Mouse (Mus musculus) thymus, postnatal 10 days (tissue): ENCODE measurements around the gene 1700008O03Rik.

Experiments used
- DNase-seq, 2 experiments: peaks; one replicate each; pipeline ENCODE4 v3.0.0; 2021; ENCODE audit warnings: low spot score in 2 of 2

The 1700008O03Rik gene

GRCm38 (mm10) chr7:44349043-44349442 is 36.6 kb downstream of the 1700008O03Rik start:
- DNase-seq = no peak

DNA sequence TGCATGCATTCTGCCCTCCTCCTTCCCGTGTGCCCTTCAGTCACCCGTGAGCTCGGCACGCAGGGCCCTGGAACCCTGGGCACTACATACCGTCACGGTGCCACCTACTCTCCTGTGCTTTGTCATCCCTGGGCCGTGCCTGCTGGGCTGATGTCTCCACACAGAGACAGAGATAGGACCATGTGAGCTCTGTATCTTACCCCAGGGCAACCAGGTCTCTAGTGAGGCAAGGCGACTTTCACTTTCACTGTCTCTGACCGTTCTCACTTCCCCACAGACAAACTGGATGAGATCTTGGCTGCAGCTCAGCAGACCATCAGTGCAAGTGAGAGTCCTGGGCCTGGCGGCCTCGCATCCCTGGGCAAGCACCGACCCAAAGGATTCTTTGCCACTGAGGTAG is 41.0 kb downstream of the 1700008O03Rik start:
- DNase-seq = no peak

DNA sequence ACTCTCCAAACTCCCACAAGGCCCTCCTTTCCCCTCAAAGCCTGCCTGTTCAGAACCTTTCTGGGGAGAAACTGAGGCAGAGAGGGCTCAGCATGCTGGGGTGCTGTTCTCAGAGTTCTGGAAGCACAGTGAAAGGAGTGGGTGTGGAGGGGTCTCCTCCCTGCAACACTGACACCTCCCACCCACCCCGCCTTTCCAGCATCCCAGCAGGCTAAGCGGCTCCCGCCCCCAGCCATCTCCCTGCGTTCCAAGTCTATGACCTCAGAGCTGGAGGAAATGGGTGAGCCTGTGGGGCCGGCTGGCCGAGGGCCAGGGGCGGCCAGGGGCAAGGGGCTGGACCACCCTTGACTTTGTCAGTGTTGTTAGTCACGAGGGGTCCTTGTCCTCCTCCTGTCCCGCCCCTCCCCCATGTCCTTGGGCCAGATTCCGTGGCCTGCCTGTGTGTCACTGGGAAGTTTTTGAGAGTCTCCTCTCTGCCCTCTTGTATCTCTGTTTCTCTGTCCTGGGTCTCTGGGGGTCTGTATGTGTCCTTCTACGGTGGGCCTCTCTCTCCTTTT is 42.1 kb downstream of the 1700008O03Rik start:
- DNase-seq = no peak

DNA sequence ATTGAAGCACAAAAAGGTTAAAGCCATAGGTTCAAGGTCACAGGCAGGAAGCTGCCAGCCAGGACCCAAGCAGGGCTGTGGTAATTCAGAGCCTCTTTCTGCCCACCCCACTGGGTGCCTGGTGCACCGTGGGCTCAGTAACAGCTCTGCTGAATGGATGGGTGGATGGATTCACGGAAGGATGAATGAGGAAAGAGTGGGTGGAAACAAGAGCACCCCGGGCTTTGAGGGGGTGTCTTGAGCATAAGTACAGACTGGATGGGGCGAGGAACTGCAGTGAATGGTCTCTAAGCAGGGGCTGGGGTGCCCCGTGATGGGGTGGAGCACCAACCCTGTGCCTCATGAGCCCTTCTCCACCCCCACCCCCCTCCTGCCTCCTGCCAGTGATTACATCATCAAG is 43.9 kb downstream of the 1700008O03Rik start:
- DNase-seq = no peak

DNA sequence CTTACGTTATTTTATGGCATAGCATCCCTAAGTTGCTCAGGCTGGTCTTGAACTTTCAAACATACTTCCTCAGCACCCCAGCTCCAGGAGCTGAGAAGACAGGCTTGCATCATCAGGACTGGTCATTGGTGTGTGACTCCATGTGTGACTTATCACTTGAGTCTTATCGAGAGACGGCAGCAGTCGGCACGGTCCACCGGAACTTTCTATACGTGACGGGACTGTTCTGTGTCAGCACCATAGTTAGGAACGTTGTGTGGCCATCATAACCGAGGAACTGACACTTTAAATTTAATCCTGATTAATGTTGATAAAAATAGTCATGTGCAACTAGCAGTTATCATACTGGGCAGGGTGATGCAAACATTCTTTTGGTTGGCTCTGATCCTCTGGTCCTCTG is 44.5 kb downstream of the 1700008O03Rik start:
- DNase-seq = no peak

DNA sequence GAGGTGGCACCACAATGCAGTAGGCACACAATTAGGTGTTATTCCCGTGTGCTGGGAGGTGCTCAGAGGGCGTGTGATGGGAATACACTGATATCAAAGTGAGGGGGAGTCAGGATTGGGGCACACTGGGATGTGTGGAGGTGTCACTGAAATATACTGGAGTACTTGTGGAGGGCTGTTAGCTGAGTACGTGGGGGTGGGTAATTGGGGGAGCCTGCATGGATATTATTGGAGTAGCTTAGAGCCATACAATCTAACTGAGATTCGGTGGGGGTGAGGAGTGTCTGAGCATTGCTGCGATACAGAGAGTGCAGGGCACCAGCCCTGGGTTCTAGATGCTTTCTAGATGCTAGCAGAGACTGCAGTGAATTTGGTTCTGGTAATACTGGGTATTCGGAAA is 45.4 kb downstream of the 1700008O03Rik start:
- DNase-seq = no peak

DNA sequence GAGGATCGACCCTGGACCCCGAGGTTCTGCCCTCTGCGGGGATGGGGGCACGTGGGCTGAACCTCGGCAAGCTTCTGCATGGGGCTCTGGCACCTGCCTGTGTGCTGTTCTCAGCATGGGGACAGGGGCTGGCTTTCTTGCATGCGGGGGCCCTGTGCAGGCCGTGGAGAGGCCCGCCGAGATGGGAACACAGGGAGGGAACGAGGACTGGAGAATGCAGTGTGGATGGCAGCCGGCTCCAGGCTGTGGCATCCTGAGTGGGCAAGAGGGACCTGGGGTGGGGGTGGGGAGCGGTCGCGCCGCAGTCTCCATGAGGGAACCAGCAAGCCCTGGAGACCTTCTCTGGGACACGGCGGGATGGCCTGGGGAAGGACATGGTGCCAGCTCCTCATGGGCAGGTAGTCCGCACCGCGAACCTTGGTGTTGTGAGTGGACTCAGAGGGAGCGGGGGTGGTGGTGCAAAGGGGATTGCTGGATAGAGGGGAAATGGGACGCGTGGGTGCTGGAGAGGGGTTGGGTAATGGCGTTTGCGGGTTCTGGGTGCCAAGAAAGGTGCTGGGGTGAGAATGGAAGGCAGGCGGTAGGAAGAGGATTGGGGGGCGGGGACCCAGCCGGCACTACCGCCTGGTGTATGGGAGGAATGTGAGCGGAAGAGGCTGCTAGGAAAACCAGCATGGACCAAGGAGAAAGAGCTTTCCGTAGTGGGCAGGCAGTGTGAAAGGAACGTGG is 48.3 kb downstream of the 1700008O03Rik start:
- no peak for DNase-seq

GRCm38 (mm10) chr7:44336046-44337021 is 49.3 kb downstream of the 1700008O03Rik start:
- DNase-seq = no peak

DNA sequence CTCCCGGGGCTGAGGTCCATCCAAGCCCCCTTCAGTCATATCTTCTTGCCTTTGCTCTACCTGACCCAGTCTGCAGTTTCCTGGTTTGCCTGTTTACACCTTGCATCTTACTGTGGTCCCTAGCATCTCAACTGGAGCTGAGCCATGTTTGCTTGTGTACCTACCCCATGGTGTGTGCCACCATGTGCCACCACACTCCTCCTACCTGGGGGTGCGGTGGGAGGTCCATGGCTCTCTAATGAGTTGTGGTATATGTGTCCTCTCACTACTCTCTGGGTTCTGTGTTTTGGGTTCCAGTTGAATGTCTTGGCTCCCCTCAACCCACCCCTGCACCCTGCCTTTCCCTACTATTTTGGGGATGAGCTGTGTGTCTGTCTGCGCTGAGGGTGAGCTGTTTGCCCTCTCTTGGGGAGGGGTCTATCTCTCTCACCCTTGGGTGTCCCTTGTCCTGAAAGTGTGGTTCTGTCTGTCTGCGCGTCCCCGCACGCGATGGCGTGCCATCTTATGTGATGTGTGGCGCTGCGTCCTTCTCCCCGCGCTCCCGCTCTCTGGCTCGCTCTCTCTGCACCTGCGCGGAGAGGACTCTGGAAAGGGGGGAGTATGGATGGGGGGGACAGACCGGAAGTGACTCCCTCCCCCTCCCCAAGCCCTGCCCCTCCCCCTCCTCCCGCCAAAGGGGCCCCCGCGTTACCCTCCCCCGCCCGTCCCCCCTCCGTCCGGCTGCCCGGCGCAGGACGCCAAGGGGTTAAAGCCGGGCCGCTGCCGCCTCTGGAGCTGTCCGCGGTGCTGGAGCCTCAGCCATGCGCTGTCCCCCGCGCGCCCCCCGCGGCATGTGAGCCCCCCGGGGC is 50.4 kb downstream of the 1700008O03Rik start:
- no peak for DNase-seq

DNA sequence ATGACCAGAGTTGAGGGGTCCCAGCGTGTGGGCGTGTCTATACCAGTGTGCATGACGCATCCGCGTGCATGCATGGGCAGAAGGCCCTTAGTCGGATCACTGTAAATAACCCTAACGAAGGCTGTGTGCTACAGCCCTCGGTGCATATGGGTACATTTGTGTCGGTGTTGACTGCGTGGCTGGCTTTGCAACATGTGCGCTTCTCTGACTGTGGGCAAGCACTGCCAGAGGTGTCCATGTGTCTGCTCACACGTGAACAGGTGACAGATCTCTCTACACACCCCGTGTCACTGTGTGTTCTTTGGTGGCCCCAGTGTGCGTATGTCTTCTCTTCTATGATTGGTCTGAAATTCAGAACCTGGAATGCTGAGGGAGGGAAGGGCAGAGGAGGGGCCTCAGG is 51.5 kb downstream of the 1700008O03Rik start:
- no peak for DNase-seq

GRCm38 (mm10) chr7:44332336-44332735 is 53.3 kb downstream of the 1700008O03Rik start:
- DNase-seq = no peak

- DNase-seq = no peak
These were observed 59.0 kb downstream of the 1700008O03Rik start for GRCm38 (mm10) chr7:44326614-44327013.

GRCm38 (mm10) chr7:44322290-44322689 is 63.3 kb downstream of the 1700008O03Rik start:
- DNase-seq = no peak

DNA sequence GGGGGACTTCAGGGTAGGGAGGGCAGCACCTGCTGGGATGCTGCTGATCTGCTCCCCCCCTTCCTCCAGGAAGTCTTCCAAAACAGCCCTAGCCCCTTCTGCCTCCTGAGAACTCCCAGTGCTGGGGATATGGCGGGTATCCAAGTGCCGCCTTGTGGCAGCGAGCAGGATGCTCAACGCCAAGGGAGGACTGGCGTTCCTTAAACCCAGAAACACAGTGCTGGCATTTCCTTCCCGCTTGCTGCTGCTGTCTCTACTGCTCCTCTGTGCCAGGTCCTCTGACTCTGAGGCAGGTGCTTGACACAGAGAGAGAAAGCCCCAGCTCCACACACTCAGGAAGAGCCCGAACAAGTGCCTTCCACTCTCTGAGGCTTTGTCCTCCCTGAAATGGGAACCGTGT is 64.7 kb downstream of the 1700008O03Rik start:
- DNase-seq = no peak

- DNase-seq = peak in 1 of 2 experiments; percentile 34
These were observed 67.7 kb downstream of the 1700008O03Rik start for GRCm38 (mm10) chr7:44317913-44318312.

DNA sequence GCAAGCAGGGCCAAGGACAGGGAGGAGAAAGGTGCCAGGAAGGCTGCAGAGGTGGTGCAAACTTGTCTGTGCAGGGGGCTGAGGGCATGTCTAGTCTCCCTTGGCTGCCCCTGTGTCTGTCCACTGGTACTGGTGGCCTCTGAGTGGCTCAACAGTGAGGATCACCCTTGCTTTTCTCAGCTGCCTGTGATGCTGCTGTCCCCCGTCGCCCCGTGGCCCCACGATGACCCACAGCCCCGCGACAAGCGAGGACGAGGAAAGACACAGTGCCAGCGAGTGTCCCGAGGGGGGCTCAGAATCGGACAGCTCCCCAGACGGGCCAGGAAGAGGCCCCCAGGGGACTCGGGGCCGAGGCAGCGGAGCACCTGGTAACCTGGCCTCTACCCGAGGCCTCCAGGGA is 73.1 kb downstream of the 1700008O03Rik start:
- DNase-seq = no peak

DNA sequence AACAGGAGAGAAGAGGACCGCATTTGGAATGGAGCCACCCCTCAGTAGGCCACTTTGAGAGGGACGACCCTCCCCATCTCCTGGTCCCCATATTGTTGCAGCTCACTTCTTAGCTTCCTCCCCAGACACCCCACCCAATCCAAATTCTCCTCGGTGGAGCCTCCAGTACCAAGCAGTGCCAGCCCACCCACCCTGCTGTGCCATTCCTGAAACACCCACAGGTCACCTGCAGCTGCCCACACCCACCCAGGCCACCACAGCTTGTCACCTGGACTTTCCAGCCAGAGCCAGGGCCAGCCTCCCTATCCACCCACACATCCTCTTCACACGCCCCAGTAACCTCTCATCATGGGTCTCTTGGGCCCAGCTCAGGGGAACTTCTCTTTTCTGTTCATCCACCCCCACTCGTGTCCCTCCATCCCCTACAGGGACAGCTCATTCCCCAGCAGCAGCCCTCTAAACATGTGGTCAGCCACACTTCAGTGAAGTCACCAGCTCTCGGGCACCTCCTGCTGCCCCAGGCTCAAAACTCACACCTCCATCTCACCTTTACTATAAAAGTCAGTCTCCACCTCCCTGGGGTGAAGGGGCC is 73.8 kb downstream of the 1700008O03Rik start:
- no peak for DNase-seq

DNA sequence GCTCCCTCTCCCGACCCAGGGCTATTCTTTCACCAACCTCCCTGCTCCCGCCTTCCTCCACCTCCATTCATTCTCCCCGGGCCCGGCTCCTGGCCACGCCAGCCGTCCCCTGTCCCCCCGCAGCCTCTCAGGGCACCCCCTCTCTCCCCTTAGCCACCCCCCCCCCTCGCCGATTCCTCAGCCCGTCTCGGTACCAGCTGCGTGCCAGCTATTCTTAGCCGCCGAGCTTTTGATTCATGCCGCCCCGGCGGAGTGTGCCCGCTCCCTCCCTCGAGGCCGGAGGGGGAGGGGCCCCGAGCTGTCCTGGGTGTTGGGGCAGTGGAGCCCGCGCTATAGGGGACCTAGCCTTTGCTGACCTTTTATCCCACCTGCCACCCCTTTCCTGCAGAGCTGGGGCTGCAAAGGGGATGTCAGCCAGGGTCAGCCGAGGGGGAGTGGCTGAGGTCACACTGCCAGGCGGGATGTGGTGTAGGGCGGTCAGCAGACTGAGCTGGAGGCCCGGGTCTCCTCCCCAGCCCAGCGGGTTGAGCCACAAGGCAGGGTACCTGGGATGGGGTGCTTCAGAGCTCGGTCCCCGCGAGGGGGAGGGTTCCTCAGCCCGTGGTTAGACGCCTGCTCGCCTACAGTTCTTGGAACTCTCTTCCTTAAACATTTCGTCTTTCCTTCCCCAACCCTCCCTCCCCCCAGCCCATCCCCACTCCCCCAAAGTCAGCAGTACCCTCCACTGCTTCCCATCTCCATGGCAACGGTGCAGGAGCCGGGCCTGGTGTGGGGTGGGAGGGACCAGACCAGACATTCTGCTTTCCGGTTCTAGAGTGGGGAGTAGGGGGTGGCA is 74.5 kb downstream of the 1700008O03Rik start:
- DNase-seq = no peak

DNA sequence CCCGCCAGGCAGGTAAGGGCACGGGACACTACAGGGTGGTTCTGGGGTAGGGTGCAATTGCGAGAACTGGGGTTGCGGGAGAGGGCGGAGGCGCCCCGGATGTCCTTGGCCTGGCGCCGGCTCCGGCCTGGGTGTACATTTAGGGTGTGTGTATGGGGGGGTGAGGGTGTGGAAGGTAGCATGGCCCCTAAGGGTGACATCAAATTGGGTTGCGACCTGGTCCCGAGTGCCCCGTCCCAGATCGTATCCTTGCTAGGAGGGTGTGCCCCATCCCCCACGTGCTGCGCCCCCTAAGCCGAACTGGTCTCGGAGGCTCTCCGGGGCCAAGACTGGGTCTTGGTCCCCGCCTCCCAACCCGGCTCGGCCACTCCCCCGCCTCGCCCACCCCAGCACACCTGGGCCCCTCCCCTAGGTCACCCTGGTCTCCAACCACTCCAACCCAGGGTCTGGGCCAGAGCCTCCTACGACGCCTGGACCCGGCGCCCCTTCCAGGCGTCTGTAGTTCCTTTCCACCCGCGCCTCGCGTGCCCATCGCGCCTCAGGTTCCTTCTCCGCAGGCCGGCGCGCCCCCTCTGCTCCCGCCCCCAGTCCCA is 75.2 kb downstream of the 1700008O03Rik start:
- DNase-seq = no peak
